Mouse (Mus musculus): ENCODE results near the gene Tenm3.
"Not testable (repeated sequence)": the region's sequence is repeated elsewhere in the genome, so short reads cannot be mapped to it uniquely, and the experiment has no call there.

Tenm3 gene

GRCm38 (mm10) chr8:48183758-48184157 lies 660.0 kb downstream of the Tenm3 start:
- DNase-seq, result no peak

GRCm38 (mm10) chr8:48181000-48181399 lies 662.8 kb downstream of the Tenm3 start:
- no peak for DNase-seq

- not testable (repeated sequence) for DNase-seq
Measured at GRCm38 (mm10) chr8:48180146-48180545, 663.6 kb downstream of the Tenm3 start.

- no peak for DNase-seq
Measured at GRCm38 (mm10) chr8:48178993-48179392, 664.8 kb downstream of the Tenm3 start.

DNA sequence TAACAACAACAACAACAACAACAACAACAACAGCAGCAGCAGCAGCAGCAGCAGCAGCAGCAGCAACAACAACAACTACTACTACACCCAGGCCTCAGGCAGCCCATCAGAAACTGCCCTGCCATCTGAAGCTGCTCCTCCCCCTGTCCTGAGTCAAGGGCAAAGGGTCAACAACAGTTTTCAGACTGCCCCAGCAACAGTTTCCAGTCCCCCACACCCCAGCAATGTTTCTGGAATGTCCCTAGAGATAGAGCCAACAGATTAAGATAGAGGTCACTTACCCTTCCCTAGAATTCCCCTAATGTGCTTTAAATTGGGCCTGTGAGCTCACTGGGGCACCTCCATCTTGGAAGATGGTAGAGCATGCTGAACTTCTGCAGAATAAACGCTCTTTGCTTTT lies 665.9 kb downstream of the Tenm3 start:
- no peak for DNase-seq

Data from right cerebral cortex, postnatal 25 days (tissue).